Mouse (Mus musculus) forebrain, embryonic 14.5 days (tissue): ENCODE measurements around the gene Gm21797. TPM values are rescaled to one million over a fixed set of nuclear protein-coding genes. Genes with fewer than 3 reads are reported as not detected.
"Not testable (repeated sequence)": the region's sequence is repeated elsewhere in the genome, so short reads cannot be mapped to it uniquely, and the experiment has no call there.

Experiments used
- ATAC-seq: fragments of 200-750 bp; cut with Nextera tagmentation; 2 replicates; pipeline ENCODE4 v1.8.0; 2017; ENCODE audit warnings: mild to moderate bottlenecking, moderate library complexity
- DNase-seq: peaks from one replicate; pipeline ENCODE4 v3.0.0-alpha.2; 2015; ENCODE audit warnings: low spot score
- H3K27ac ChIP-seq: fragments of 300-500 bp; sonication (generic); 2 replicates; pipeline ENCODE4 v1.5.1; 2014; ENCODE audit warnings: low read depth, mild to moderate bottlenecking, control low read depth, low read length, moderate library complexity
- H3K27me3 ChIP-seq: fragments of 300-500 bp; sonication (generic); replicated peaks from 2 replicates; pipeline ENCODE4 v1.6.1; 2014; ENCODE audit warnings: low read length, control low read depth, mixed read lengths; ENCODE audit not compliant: control insufficient read depth, insufficient read depth
- H3K36me3 ChIP-seq: fragments of 300-500 bp; sonication (generic); 2 replicates; pipeline ENCODE4 v1.6.1; 2014; ENCODE audit warnings: low read length, control low read depth; ENCODE audit not compliant: control insufficient read depth, insufficient read depth
- H3K4me1 ChIP-seq: fragments of 300-500 bp; sonication (generic); 2 replicates; pipeline ENCODE4 v1.6.1; 2014; ENCODE audit warnings: antibody characterized with exemption, low read length, control low read depth; ENCODE audit not compliant: control insufficient read depth, insufficient read depth
- H3K4me2 ChIP-seq: fragments of 300-500 bp; sonication (generic); 2 replicates; pipeline ENCODE4 v1.6.1; 2014; ENCODE audit warnings: mild to moderate bottlenecking, control low read depth, low read length
- H3K4me3 ChIP-seq: fragments of 300-500 bp; sonication (generic); 2 replicates; pipeline ENCODE4 v1.5.1; 2014; ENCODE audit warnings: low read depth, low read length, control low read depth
- H3K9ac ChIP-seq: fragments of 300-500 bp; sonication (generic); 2 replicates; pipeline ENCODE4 v1.6.1; 2014; ENCODE audit warnings: mild to moderate bottlenecking, low read length, control low read depth, moderate library complexity
- H3K9me3 ChIP-seq: fragments of 300-500 bp; sonication (generic); replicated peaks from 2 replicates; pipeline ENCODE4 v1.6.1; 2016; ENCODE audit warnings: low read length, control low read depth, mixed read lengths; ENCODE audit not compliant: control insufficient read depth
- WGBS: fragments of 180-500 bp; shearing (Covaris S2); extraction: QIAGEN DNeasy Blood & Tissue Kit; methylation state at CpG from one replicate; pipeline ENCODE4 v1.1.7; 2014; 5-methylcytosine and 5-hydroxymethylcytosine counted together
- polyA plus RNA-seq: library from polyadenylated mRNA; unstranded; fragments of >200 nt; fragmentation: Nextera tagmentation; extraction: Ambion mirVana; gene quantifications from 2 replicates; pipeline ENCODE4 v1.2.1, GENCODE M21; 2014

Gm21797 gene
- not detected in 2 replicates for polyA plus RNA-seq

- H3K9me3 ChIP-seq, ATAC-seq, H3K4me1 ChIP-seq: not testable (repeated sequence)
Observed at GRCm38 (mm10) chrY:40775665-40776064, at the start of gene Gm21797. TSS of gene Gm21797 (minus strand) at chrY:40775765.

GRCm38 (mm10) chrY:40804614-40805013, 29.0 kb upstream of the Gm21797 start, which contains the start of gene Gm20795:
TSS of gene Gm20795 (plus strand) at chrY:40804914.
- not testable (repeated sequence) for ATAC-seq, H3K4me3 ChIP-seq, H3K9ac ChIP-seq, H3K27ac ChIP-seq, H3K27me3 ChIP-seq, DNase-seq, H3K4me1 ChIP-seq, H3K36me3 ChIP-seq, H3K4me2 ChIP-seq, H3K9me3 ChIP-seq

More at GRCm38 (mm10) chrY:40775665-40776064, at the start of gene Gm21797:
- DNase-seq, H3K36me3 ChIP-seq, H3K27me3 ChIP-seq, H3K4me3 ChIP-seq, H3K4me2 ChIP-seq, H3K9ac ChIP-seq, H3K27ac ChIP-seq: not testable (repeated sequence)
- no CpG with 5 or more reads among the region's 3 CpGs for WGBS

Other genes starting within 250 kb of the Gm21797 start
- not detected in 2 replicates for gene Gm21852, start 123.8 kb downstream of the Gm21797 start, polyA plus RNA-seq
- not detected in 2 replicates for gene Gm20795, start 29.1 kb upstream of the Gm21797 start, polyA plus RNA-seq